Mouse (Mus musculus) embryonic stem cell, embryonic (primary cell): Measurements from ENCODE around the gene Lbr.

Experiments
- CTCF ChIA-PET, 4 experiments: fragments of 300-600 bp in 2 of 4; fragments of 350-600 bp in 2 of 4; sonication (Branson Sonifier 250); formaldehyde crosslinking; loops; one replicate each; lab custom pipeline; 2022; ENCODE audit warnings: inconsistent platforms in 2 of 4; lab: Charles Lee
- POLR2A ChIA-PET, 4 experiments: fragments of 300-600 bp in 2 of 4; fragments of 350-600 bp in 2 of 4; sonication (Branson Sonifier 250); formaldehyde crosslinking; loops; one replicate each; lab custom pipeline; 2022; ENCODE audit warnings: antibody characterized with exemption in 4 of 4, inconsistent platforms in 1 of 4; lab: Charles Lee

The Lbr gene

GRCm38 (mm10) chr1:181841396-181841795, 1.4 kb downstream of the Lbr start:
- POLR2A ChIA-PET = interaction anchor here in 3 of 4 experiments (0.5 to 7.8 kb wide), 26 partner anchors 7 to 991 kb away, joined by 3 to 85 read pairs (median 7); partner anchors contain the start of gene Sde2 (in 1 of the 3)
- CTCF ChIA-PET = interaction anchor here in 3 of 4 experiments (0.8 to 2.7 kb wide), 7 partner anchors 11 to 283 kb away, joined by 3 to 13 read pairs (median 4); partner anchors contain the start of gene Srp9 (in 1 of the 3)

GRCm38 (mm10) chr1:181839746-181840366, 3.0 kb downstream of the Lbr start:
- POLR2A ChIA-PET = interaction anchor here in 1 of 4 experiments (2.1 kb wide), 1 partner anchor 13 kb away, joined by 11 read pairs; no protein-coding TSS in a partner anchor
- CTCF ChIA-PET = interaction anchor here in 1 of 4 experiments (0.6 to 3.1 kb wide), 3 partner anchors 12 to 1012 kb away, joined by 3 to 15 read pairs (median 3); no protein-coding TSS in a partner anchor

- POLR2A ChIA-PET = interaction anchor here in 1 of 4 experiments (0.9 to 2.5 kb wide), 6 partner anchors 9 to 34 kb away, joined by 3 to 14 read pairs (median 4); no protein-coding TSS in a partner anchor
- CTCF ChIA-PET = interaction anchor here in 2 of 4 experiments (1.3 to 3.1 kb wide), 5 partner anchors 10 to 286 kb away, joined by 3 to 15 read pairs (median 5); partner anchors contain the start of gene Srp9 (in 1 of the 2)
Measured at GRCm38 (mm10) chr1:181838111-181838510, 4.7 kb downstream of the Lbr start.

DNA sequence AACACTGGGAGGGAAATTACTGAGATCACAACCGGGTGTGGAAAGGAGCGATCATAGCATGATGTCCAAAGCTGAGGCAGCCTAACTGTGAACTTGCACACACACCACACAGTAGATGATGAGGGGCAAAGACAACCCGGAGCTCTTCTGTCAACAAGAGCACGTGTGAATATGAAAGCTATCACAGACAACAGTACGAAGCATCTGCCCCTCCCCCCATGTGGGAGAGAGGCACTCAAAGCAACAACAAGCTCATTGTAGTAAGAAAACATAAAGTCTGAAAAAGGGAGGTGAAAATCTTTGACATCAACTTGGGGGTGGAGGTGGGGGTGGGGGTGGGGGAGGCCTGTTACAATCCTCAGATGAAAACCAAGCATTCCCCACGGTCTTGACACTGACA, 9.7 kb downstream of the Lbr start:
- ChIA-PET CTCF (interaction anchor here in 2 of 4 experiments (1.0 kb wide), 2 partner anchors 13 to 34 kb away, joined by 3 read pairs; no protein-coding TSS in a partner anchor), POLR2A (interaction anchor here in 3 of 4 experiments (0.6 to 5.7 kb wide), 14 partner anchors 9 to 289 kb away, joined by 3 to 39 read pairs (median 4); partner anchors contain the start of gene Lbr (in 3 of the 3))

DNA sequence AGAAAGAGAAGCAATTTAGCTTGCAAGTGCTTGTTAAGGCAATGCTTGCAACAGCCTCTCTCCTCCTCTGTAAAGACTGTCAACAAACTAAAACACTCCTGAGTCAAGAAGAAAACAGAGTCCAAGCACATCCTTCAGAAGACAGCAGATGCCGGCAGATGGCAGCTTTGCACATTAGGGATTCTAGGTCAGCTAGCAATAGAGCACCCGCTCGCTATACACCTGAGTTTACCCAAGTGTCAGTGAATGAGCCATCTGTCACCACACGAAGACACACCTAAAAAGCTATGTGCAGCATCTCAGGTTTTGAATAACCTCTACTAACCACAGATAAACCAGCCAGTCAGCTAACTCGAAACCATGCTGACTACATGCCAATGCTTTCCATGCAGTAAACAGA, 10.1 kb downstream of the Lbr start:
- POLR2A ChIA-PET = interaction anchor here in 3 of 4 experiments (0.6 to 5.7 kb wide), 13 partner anchors 9 to 289 kb away, joined by 3 to 39 read pairs (median 4); partner anchors contain the start of gene Lbr (in 3 of the 3)

GRCm38 (mm10) chr1:181828365-181828764, 14.5 kb downstream of the Lbr start:
- CTCF ChIA-PET = interaction anchor here (0.6 to 3.5 kb wide), 33 partner anchors 9 to 555 kb away, joined by 3 to 21 read pairs (median 5); partner anchors contain the start of genes Lbr (in 2 of the 4), Fbxo28 (in 1 of the 4) and Srp9 (in 1 of the 4)
- POLR2A ChIA-PET = interaction anchor here (0.5 to 5.6 kb wide), 19 partner anchors 9 to 62 kb away, joined by 3 to 57 read pairs (median 4); partner anchors contain the start of gene Lbr (in 2 of the 4)

More for the DNA sequence above, 10.1 kb downstream of the Lbr start:
- CTCF ChIA-PET = interaction anchor here in 2 of 4 experiments (1.0 kb wide), 2 partner anchors 13 to 34 kb away, joined by 3 read pairs; no protein-coding TSS in a partner anchor

- ChIA-PET CTCF (interaction anchor here in 3 of 4 experiments (1.1 to 3.5 kb wide), 8 partner anchors 9 to 55 kb away, joined by 3 to 21 read pairs (median 6); no protein-coding TSS in a partner anchor), POLR2A (interaction anchor here in 2 of 4 experiments (0.8 to 5.6 kb wide), 7 partner anchors 10 to 26 kb away, joined by 3 to 57 read pairs (median 6); partner anchors contain the start of gene Lbr (in 2 of the 2))
Measured at GRCm38 (mm10) chr1:181826716-181827115, 16.1 kb downstream of the Lbr start.

DNA sequence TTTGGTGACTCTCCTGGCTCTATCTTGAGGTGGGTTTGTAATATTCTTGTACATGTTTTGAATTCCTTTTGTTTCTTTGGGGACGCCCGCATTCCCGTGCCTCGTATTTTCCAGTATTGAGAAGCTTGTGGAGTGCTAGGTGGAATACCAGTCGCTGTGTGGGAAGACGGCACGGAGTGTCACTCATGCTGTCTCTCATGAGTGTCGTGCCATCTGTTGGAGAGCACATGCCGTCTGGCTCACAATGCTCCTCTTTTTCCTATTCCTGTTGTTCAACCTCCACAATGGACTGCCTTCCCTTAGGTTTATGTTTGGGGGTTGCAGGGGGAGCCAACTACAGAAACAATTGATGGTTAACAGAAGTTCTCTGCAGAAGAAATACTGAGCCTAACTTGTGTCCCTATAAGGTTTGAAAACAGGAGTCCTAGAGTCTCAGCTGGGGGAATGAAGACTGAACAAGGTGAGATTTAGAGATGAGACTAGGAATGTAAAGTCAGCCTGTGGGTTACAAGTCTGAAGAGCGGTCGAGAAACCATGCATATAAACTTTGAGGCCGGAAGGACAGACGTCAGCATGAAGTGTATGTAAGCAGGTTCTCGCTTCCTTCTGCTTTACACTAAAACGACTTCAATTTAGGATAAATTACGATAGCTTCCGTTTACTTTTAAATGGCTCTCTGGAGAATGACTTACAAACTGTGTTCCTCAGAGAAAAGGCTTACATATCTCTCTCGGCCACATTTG, 31.2 kb downstream of the Lbr start:
- POLR2A ChIA-PET = interaction anchor here in 3 of 4 experiments (0.5 to 2.2 kb wide), 4 partner anchors 10 to 601 kb away, joined by 3 to 5 read pairs (median 4); no protein-coding TSS in a partner anchor
- CTCF ChIA-PET = interaction anchor here in 1 of 4 experiments (0.6 kb wide), 1 partner anchor 542 kb away, joined by 3 read pairs; no protein-coding TSS in a partner anchor

DNA sequence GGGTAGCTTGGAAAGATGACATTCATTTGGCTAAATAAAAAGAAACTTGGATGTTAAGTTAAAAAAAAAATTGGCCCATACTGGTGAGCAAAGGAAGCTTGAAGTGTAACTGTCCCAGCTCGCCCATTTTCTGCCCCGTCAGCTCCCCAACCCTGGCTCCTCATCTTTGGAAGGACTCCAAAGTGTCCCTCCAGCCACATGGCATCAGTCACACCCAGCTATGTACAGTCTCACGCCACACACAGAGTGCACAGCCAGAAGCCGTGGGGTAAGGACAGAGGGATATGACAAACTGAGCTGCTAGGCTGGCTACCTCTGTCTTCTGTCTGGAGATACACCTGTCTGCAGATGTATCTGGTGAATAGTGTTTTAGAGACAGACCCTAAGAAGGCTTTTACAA, 42.2 kb downstream of the Lbr start:
- ChIA-PET CTCF (interaction anchor here in 1 of 4 experiments (0.6 kb wide), 1 partner anchor 80 kb away, joined by 3 read pairs; no protein-coding TSS in a partner anchor), POLR2A (interaction anchor here in 2 of 4 experiments (0.5 to 2.0 kb wide), 4 partner anchors 11 to 73 kb away, joined by 3 to 6 read pairs (median 4); no protein-coding TSS in a partner anchor)

DNA sequence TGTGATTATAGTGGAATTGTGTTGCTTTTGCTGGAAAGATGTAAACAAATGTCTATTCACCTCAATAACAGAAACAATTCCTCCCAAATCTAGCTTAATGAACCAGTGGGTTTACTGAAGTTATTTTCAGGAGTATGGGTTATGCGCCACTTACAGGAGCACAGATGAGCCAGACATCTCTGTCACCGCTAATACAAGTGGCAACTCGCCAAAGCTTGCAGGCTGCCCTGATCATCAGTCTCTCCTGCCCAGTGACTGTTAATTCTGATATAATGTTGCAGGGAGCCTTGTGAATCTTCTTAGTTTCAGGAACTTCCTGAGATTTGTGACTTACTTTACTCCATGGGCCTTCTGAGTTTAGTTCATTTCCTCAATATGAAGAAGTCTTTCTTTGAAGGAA, 42.9 kb downstream of the Lbr start:
- ChIA-PET POLR2A (no interaction called here), CTCF (no interaction called here)

GRCm38 (mm10) chr1:181793541-181793940, 49.3 kb downstream of the Lbr start:
- ChIA-PET POLR2A (interaction anchor here in 1 of 4 experiments (0.5 kb wide), 1 partner anchor 1011 kb away, joined by 4 read pairs; no protein-coding TSS in a partner anchor), CTCF (no interaction called here)

DNA sequence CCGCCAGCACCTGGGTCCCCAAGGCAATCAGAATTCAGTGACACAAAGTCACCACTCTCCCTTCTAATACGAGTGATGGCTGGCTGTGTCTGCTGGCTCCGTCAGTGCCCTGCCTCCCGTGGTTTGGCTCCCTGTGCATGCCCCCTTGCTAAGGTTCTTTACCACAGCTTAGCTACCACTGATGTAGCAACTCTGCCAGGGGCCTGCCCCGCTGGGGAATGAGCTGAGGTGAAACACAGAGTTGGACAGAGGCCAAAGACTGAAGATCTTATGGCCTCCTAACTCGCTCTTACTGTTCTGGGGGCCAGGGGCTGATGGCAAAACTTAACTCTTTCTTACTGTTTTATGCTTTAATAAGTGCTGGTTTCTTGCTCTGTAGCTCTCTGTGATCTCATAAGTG, 52.9 kb downstream of the Lbr start:
- ChIA-PET CTCF (no interaction called here), POLR2A (no interaction called here)

- ChIA-PET CTCF (interaction anchor here in 3 of 4 experiments (0.6 to 0.9 kb wide), 11 partner anchors 19 to 889 kb away, joined by 3 to 26 read pairs (median 4); no protein-coding TSS in a partner anchor), POLR2A (interaction anchor here in 1 of 4 experiments (1.5 kb wide), 1 partner anchor 11 kb away, joined by 4 read pairs; no protein-coding TSS in a partner anchor)
Measured at GRCm38 (mm10) chr1:181782600-181782999, 60.2 kb downstream of the Lbr start.

DNA sequence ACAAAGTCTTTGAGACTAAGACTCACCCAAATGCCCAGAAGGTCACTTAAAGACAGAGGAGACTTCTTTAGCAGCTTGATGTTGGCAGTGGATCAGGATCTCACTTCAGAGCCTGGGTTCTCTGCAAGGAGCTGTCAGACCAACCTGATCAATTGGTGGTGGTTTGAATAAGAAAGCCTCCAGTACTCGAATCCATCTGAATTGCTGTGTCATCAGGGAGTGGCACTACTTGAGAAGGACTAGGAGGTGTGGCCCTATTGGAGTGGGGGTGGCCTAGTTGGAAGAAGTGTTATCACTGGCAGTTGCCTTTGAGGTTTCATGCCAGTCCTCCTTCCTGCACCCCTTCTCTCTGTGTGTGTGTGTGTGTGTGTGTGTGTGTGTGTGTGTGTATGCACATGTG, 66.3 kb downstream of the Lbr start:
- CTCF ChIA-PET = interaction anchor here in 1 of 4 experiments (0.8 kb wide), 1 partner anchor 1008 kb away, joined by 4 read pairs; no protein-coding TSS in a partner anchor
- POLR2A ChIA-PET = no interaction called here

- ChIA-PET POLR2A (interaction anchor here in 1 of 4 experiments (1.3 kb wide), 1 partner anchor 10 kb away, joined by 4 read pairs; no protein-coding TSS in a partner anchor), CTCF (no interaction called here)
Measured at GRCm38 (mm10) chr1:181771871-181772270, 71.0 kb downstream of the Lbr start.

GRCm38 (mm10) chr1:181769392-181769791, 73.5 kb downstream of the Lbr start:
- ChIA-PET POLR2A (no interaction called here), CTCF (interaction anchor here in 1 of 4 experiments (0.6 kb wide), 1 partner anchor 251 kb away, joined by 3 read pairs; no protein-coding TSS in a partner anchor)
